Mouse (Mus musculus) T-helper 2 cell (primary cell): Measurements from ENCODE around the gene Cyp27b1.

ENCODE experiments used
- in situ Hi-C: fragments of 300-600 bp; cut with MboI, MseI; formaldehyde crosslinking; loops from one replicate; pipeline ENCODE4 v1.15.1; 2025; ENCODE audit warnings: high pct_unique_total_duplicates

Gene Cyp27b1

DNA sequence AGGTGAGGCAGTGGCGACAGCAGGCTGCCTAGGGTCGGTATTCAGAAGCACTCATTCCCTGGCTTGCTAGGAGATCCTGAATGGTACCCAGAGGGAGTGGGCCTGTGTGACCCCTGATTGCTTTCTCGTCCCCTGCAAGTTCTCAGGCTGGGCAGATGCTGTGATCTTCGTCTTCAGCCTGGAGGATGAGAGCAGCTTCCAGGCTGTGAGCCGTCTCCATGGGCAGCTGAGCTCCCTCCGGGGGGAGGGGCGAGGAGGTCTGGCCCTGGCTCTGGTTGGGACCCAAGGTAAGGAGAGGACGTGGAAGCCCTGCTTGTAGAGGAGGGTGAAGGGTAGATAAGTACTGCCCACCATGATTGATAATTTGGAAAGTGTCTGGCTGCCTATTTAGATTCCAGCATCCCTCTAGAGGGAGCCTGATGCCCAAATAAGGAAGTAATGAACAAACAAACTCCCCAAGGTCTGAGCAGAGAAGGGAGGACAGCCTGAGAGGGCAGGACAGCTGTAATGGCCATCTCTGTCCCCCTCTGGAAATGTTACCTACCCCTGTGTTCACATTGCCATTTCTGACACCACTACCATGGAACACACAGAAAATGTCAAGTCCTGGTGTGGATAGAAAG, 35.4 kb downstream of the Cyp27b1 start:
- in situ Hi-C loops, result no loop called here

GRCm38 (mm10) chr10:127083915-127084306, 35.9 kb downstream of the Cyp27b1 start:
- in situ Hi-C loops, result no loop called here

GRCm38 (mm10) chr10:127085052-127085451, 37.0 kb downstream of the Cyp27b1 start:
- in situ Hi-C loops, result no loop called here

- in situ Hi-C loops, result no loop called here
These were observed 37.6 kb downstream of the Cyp27b1 start for GRCm38 (mm10) chr10:127085633-127086032.

GRCm38 (mm10) chr10:127090560-127091411, 42.7 kb downstream of the Cyp27b1 start:
- in situ Hi-C loops, result no loop called here

- in situ Hi-C loops, result no loop called here
These were observed 43.7 kb downstream of the Cyp27b1 start for GRCm38 (mm10) chr10:127091507-127092396.

- in situ Hi-C loops, result no loop called here
These were observed 44.7 kb downstream of the Cyp27b1 start for GRCm38 (mm10) chr10:127092742-127093141.

DNA sequence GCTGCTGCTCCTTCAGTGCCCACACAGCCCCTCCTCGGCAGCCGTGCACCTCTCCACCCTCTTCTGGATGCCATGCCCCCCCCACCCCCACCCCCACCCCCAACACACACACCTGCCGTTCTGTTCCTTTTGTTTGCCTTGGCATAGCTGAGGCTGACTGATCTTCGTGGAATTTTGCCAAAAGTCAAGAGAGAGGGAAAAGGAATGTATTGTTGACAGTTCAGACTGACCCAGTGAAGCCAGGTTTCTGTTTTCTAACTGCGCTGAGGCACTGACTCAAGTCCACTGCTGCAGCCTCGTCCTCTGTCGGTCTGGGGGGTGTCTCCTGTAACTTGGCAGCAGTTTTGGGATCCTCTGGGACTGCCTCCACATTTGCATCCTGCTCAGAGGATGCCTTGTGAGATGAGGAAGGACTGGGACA, 46.3 kb downstream of the Cyp27b1 start:
- in situ Hi-C loops, result no loop called here

DNA sequence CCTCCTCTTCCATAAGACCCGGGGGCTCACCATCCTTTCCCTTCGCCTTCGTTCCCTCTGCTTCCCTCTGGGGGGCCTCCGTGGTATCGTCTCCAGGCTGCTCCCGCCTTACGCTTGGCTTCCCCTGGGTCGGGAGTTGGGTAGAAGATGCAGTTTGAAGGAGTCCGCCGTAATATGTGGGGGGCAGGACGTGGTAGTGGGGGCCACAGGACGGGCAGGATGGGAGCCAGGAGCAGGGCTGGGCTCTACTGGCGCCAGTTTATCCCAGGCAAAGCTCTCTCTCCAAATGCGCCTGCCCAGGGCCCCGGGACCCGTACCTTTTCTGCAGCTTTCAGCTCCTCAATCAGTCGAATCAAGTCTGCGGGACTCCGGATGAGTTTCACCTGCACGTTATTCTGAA, 50.5 kb downstream of the Cyp27b1 start:
- in situ Hi-C loops, result no loop called here

DNA sequence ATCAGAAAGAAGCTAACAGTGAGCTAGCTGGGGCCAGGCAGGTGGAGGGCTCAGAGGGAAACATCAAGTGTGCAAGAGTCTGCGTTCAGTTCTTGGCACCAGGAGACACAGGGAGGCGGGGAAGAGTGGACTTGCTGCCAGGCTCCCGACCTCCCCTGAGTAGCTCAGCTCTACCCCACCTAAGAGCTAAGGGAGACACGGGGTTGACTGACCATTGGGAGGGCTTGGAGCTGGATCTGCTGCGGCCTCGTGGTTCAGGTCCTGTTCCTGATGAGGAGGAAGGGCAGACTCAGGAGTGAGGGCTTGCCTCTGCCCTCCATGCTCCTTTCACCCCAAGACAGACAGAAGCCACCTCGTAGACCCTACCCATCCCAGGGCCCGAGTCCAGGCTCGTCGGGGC, 51.1 kb downstream of the Cyp27b1 start:
- in situ Hi-C loops, result no loop called here

DNA sequence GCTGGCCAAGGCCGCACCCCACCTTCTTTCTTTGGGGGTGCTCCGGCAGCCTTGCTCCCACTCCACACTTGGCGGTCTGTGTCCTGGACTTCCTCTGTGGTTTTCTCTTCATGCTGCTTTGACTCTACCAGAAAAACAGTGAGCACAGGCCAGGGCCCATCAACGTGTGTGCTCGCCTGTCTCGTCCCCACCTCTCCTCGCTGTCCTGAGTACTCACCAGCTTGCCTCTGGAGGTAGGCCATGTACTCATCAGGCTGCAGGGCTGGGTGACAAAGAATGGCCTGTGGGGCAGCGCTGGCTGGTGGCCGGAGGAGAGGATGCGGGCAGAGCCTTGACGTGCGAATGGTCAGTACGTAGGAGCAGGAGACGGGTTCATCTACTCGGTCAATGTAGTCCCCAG, 51.8 kb downstream of the Cyp27b1 start:
- in situ Hi-C loops, result no loop called here

GRCm38 (mm10) chr10:127100414-127100813, 52.4 kb downstream of the Cyp27b1 start:
- in situ Hi-C loops, result no loop called here

DNA sequence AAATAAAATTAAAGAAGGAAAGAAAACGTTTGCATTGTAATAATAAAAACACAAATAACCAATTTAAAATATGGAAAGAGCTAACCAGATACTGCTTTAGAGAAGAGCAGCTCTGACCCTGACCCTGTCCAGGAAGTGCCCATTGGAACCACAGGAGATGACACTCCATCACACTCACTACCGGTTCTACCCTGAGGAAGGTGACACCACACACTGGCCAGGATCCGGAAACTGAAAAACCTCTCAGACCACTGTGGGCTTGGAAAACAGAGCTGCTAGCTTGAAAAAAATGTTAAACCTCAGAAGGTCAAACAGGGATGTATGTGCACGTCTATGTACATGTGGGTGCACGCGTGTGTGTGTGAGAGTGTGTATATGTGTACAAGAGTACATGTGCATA, 53.1 kb downstream of the Cyp27b1 start:
- in situ Hi-C loops, result no loop called here
